Mouse (Mus musculus): Measurements from ENCODE around the gene Nxph4.

Nxph4 gene

GRCm38 (mm10) chr10:127488856-127489255 lies 45.5 kb downstream of the Nxph4 start:
- DNase-seq (ENCODE audit: low spot score in 2 of 2): no peak

- no peak for DNase-seq (ENCODE audit: low spot score in 2 of 2)
These were observed 49.1 kb downstream of the Nxph4 start for GRCm38 (mm10) chr10:127485235-127485634.

- no peak for DNase-seq (ENCODE audit: low spot score in 2 of 2)
These were observed 53.2 kb downstream of the Nxph4 start for GRCm38 (mm10) chr10:127480833-127481813.

- DNase-seq (ENCODE audit: low spot score in 2 of 2): no peak
These were observed 55.2 kb downstream of the Nxph4 start for GRCm38 (mm10) chr10:127479131-127479530.

- DNase-seq (ENCODE audit: low spot score in 2 of 2): no peak
These were observed 57.1 kb downstream of the Nxph4 start for GRCm38 (mm10) chr10:127477301-127477700.

GRCm38 (mm10) chr10:127476541-127476940 lies 57.8 kb downstream of the Nxph4 start:
- DNase-seq (ENCODE audit: low spot score in 2 of 2): no peak
